Comparison of ENCODE assay signal across 20 mouse cellular contexts in the genomic region with DNA sequence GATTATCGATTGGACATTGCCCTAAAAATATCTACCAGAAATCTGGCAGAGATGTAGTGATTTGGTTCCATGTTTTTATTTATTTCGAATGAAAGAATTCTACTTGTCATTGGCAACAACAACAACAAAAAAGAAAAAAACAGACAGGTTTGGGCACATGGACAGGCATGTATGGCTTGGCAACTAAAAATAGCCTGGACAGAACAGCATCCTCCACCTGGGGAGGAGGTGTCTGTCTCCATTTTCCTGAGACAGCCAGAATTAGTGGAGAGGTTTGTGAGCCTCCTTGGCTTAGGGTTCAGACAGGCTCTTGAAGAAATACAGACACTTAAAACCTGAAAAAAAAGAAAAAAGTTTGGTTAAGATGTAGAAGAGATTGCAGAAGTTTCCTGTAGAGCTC. TPM values are rescaled to one million over a fixed set of nuclear protein-coding genes. Genes with fewer than 3 reads are reported as not detected.
DNase-seq lines count a peak whose midpoint lies in the region; ATAC-seq lines count a peak whose summit lies in the region.
"Had no signal": no experiment of that assay in that cellular context is flagged by ENCODE, and none has a peak within 500 bp of the region (broad histone marks: within the 10 kb centered on the region; RNA-seq: fewer than 3 reads in every experiment).

No protein-coding gene starts in this region.

- DNase-seq in cerebellum, adult 11 months, result no peak
- peak; percentile 91 for DNase-seq in brain, adult 2 months (ENCODE audit: low read depth, low spot score)
- DNase-seq in cerebellum, adult 9-10 months, result peak; percentile 82
- peak; percentile 58 to 69 for DNase-seq in cerebellum, postnatal 25 days
- DNase-seq in right cerebral cortex, adult 18-20 months, result no peak
- DNase-seq in layer of hippocampus, adult 8-10 months (ENCODE audit: low spot score in 2 of 2), result no peak
- DNase-seq in frontal cortex, postnatal 25 days (ENCODE audit: low spot score in 2 of 2), result no peak
- DNase-seq: adrenal gland, postnatal 10 days; adrenal gland, postnatal 36 days; gastrocnemius, adult 2 months; gastrocnemius, postnatal 14 days; heart, adult 18-20 months; heart, postnatal 14 days; heart, postnatal 4 days; kidney, adult 2 months had no signal

- peak; percentile 91 for ATAC-seq in cerebellum, adult (ENCODE audit: insufficient number of reproducible peaks, low FRiP score, low TSS enrichment)
- ATAC-seq: forebrain, embryonic 13.5 days; forebrain, embryonic 16.5 days; intestine, postnatal 0 days; Patski had no signal

RNA-seq across cellular contexts. Expression of a gene that starts 10.8 kb away (rescaled TPM):
- 100 to 1,000 TPM; 196 to 242 (median 222) TPM for total RNA-seq in layer of hippocampus, adult 8-10 months (2022)

RNA-seq across cellular contexts. Expression of a gene that starts 10.8 kb away (rescaled TPM):
- total RNA-seq in layer of hippocampus, adult 8-10 months (2022), result 10 to 100 TPM; 26.3 to 28.7 (median 26.9) TPM

Comparison
In these comparisons a context has a peak if more than half of its experiments do, and no peak if none do; other contexts are left out.
1. DNase-seq: peak in brain, adult 2 months (single experiment), cerebellum, adult 9-10 months (single experiment) and cerebellum, postnatal 25 days (2 of 2); none in cerebellum, adult 11 months (single experiment), right cerebral cortex, adult 18-20 months (single experiment), layer of hippocampus, adult 8-10 months (0 of 2) and frontal cortex, postnatal 25 days (0 of 2).